Mouse (Mus musculus) kidney, postnatal 14 days (tissue): ENCODE data around the gene Naaa.
A peak's percentile ranks its signal among the peaks of the same experiment; 100 is the strongest.

Experiments used
- DNase-seq: peaks from one replicate; pipeline ENCODE4 v3.0.0; 2022; ENCODE audit warnings: mixed read lengths

Naaa gene

GRCm38 (mm10) chr5:92277437-92278394, at the start of gene Naaa:
Naaa (minus strand) TSS chr5:92278170.
- DNase-seq: peak; percentile 91

DNA sequence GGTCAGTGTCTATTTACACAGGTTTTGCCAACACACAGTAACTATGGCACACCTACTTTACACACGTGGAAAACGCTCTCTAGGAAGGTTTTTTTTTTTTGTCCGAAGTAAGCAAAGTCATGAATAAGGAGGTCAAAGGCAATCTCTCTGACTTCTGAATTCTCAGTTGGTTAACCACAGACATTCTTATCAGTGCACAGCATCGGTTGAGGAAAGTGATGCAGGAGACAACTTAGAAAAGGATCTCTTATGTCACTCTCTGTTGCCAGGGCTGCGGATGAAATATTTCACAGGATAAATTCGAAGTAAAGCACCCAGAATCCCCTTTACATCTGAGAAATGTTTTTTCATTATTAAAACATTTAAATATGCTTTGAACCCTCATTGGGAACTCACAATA, 49.4 kb upstream of the Naaa start:
- DNase-seq: no peak

DNA sequence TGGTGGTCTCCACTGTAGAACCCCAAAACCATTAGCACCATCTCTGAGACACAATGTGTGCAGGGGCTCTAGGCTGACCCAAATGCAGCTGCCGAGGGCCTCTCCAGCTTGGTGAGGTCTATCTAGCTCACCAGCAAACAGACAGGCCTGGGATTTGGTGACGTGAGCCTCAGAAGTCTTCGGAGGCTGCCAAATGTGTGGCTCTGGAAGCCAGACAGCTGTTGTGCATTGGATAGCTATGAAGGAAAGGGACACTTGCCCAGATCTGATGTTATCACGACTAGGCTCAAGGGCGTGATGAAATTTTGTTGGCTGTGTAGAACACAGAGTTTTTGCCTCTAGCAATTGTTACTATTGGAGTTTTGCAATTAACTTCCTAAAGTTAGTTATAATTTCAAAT, 45.3 kb upstream of the Naaa start:
- DNase-seq: peak; percentile 65

DNA sequence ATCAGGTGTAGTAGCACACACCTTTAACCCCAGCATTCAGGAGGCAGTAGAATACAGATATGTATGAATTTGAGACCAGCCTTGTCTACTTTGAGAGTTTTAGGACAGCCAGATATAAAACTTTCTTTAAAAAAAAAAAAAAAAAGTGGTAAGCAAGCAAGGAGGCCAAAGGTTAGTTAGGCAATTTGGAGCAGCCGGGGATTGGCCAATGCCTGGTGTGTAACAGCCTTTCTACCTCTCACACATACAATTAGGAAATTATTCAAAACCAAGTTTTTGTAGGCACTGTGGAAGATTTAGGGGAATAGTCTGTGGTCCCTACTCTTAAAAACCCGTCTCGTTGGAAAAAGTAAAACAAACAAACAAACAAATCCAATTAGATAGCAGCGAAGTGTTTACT, 44.6 kb upstream of the Naaa start:
- no peak for DNase-seq

DNA sequence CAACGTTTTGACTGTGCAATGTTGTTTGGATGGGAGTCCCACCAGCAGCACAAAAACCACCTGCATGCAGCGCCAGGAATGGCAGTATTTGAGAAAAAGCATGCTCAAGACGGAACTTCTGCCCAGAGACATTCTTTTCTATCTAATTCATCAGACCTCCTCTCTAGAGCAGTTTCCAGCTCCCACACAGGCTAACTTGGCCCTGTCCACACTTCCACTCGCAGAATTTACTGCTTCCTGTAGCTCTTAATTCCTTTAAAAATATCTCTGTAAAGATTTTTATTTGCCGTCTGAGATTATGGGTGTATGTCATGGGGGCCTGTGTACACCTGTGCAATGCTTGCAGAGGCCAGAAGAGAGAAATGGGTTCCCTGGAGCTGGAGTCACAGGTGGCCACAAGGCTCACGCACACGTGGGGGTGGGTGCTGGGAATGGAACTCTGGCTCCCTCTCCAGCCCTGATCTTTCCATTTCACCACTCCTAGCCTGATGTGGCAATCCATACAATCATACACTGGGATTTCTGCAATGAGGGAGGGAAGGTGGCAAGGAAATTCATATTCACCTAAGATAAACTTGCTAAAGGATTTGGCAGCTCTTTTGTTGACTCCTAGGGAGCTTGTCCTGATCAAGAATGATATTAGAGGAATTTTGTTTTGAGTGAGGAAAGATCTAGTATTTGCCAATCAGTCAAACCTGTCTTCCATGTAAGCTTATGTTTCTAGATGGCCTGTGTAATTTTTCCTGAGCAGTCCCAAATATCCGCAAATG, 43.8 kb upstream of the Naaa start:
- DNase-seq: peak; percentile 40

DNA sequence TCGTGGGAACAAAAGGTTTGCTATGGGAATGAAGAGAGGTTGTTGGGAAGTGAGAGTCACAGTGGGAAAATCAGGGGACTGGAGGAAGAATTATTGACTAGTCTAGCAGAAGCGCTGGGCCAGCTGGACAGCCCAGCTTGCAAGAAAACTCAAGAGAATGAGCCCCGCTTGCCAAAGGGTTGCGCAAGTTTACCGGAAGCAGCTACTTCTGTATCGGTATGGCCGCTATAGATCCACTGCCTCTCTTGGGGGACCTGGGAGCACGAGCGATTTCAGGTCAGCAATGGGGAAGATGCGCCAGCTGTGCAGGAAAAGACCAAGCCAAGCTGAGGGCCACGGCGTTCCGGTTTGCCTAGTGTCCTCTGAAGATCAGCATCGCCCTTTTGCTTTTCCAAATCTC, 40.6 kb upstream of the Naaa start:
- DNase-seq: no peak

- no peak for DNase-seq
Observed at GRCm38 (mm10) chr5:92318119-92318518, 40.1 kb upstream of the Naaa start.

- no peak for DNase-seq
Observed at GRCm38 (mm10) chr5:92313776-92314175, 35.8 kb upstream of the Naaa start.

- peak; percentile 92 for DNase-seq
Observed at GRCm38 (mm10) chr5:92312046-92312715, 34.2 kb upstream of the Naaa start.

GRCm38 (mm10) chr5:92309681-92310511, 31.9 kb upstream of the Naaa start, which contains the start of gene Sdad1:
Sdad1 (minus strand) TSS chr5:92310479.
- DNase-seq: peak; percentile 96

- DNase-seq: no peak
Observed at GRCm38 (mm10) chr5:92304291-92304690, 26.3 kb upstream of the Naaa start.

GRCm38 (mm10) chr5:92302149-92302840, 24.3 kb upstream of the Naaa start:
- DNase-seq: no peak

DNA sequence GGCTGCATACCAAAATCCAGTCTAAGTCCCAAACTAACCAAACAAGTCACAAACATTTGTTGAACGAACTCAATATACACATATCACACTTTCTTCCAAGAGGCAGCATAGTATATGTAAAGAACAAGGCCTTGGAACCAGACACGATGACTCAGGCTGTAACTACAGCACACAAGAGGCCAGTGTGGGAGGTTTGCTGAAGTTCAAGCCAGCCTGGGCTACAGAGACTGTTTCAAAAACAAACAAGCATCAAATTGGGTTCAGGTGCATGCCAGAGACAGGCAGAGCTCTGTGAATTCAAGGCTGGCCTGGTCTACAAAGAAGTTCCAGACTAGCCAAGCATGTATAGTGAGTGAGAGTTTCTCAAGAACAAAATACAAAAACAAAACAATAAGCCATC, 16.6 kb upstream of the Naaa start:
- no peak for DNase-seq

GRCm38 (mm10) chr5:92291652-92292414, 13.9 kb upstream of the Naaa start:
- DNase-seq: peak; percentile 10

DNA sequence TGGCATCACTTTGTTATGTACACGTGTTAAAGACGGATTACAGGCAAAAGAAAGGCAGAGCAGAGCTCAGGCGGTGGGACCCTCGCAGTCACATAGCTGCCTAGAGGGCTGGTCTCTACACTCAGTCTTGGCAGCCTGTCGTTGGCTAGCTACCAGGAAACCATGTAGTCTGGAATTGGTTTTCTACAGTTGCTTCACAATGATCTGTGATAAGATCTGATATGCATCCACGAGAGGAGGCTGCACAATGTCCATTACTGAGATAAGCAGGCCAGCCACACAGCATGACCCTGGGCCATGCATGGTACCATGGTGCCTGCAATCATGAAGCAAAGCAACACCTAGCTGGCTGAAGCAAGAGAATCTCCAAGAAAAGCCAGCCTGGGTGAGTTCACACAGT, 9.9 kb upstream of the Naaa start:
- no peak for DNase-seq

DNA sequence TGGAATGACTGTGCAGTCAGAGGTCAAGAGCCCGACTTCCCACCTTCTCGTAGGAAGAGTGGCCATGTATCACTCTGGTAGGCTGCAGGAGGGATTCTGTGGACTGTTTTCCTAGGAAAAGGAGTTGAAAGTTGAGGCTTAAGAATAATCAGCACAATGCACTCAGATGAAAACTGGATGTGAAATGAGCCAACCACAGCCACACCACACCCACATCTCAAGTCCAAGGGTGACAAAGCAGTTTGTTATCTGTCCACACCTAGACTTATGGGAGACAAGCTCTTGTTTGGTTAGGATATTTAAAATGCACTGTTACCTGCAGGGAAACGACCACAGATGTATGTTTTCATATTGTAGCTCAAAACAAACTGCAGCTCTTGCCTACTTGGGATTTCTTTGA, 5.1 kb upstream of the Naaa start:
- DNase-seq: no peak

- DNase-seq: no peak
Observed at GRCm38 (mm10) chr5:92282571-92282970, 4.6 kb upstream of the Naaa start.

GRCm38 (mm10) chr5:92278942-92279537, 1.1 kb upstream of the Naaa start:
- no peak for DNase-seq

GRCm38 (mm10) chr5:92270496-92270895, 7.5 kb downstream of the Naaa start:
- DNase-seq: no peak

DNA sequence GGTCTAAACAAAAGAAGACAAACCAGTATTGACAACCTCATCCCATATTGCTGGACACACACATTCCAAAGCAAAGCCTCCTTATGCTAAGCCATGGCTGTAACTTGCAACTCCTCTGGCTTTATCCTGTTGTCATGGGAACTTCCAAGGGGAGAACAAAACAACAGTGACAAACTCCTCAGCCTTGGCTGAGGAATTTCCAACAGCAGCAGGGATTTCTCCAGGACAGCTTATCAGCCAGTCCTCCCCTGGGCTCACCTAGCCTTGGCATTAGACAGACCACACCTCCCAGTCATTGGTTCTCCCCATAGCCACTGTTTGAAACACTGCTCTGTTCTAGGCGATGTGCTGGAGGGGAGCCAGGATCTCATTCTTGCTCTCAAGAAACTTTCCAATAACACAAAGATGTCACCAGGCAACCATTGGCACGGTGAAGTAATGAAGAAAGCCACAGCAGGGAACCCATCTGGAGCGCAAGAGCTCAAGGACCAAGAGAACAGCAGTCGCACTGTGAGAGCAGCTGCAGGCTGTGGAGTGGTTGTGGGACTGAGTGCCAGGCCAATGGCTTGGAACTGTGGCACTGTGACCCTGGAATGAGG, 14.1 kb downstream of the Naaa start:
- peak; percentile 17 for DNase-seq
